Mouse (Mus musculus): ENCODE data around the gene Nr4a3.

Gene Nr4a3

GRCm38 (mm10) chr4:48044491-48045211 lies at the start of gene Nr4a3:
Nr4a3 (plus strand) TSS chr4:48045153.
- DNase-seq (ENCODE audit: low read depth, low spot score): peak; percentile 83

GRCm38 (mm10) chr4:48002969-48003368 lies 42.0 kb upstream of the Nr4a3 start:
- DNase-seq (ENCODE audit: low read depth, low spot score): no peak

- DNase-seq (ENCODE audit: low read depth, low spot score): no peak
These were observed 41.5 kb upstream of the Nr4a3 start for GRCm38 (mm10) chr4:48003456-48003855.

- no peak for DNase-seq (ENCODE audit: low read depth, low spot score)
These were observed 38.6 kb upstream of the Nr4a3 start for GRCm38 (mm10) chr4:48006355-48006754.

- no peak for DNase-seq (ENCODE audit: low read depth, low spot score)
These were observed 32.7 kb upstream of the Nr4a3 start for GRCm38 (mm10) chr4:48012209-48012608.

GRCm38 (mm10) chr4:48022966-48023365 lies 22.0 kb upstream of the Nr4a3 start:
- DNase-seq (ENCODE audit: low read depth, low spot score): no peak

- no peak for DNase-seq (ENCODE audit: low read depth, low spot score)
These were observed 15.3 kb upstream of the Nr4a3 start for GRCm38 (mm10) chr4:48029652-48030051.

- DNase-seq (ENCODE audit: low read depth, low spot score): no peak
These were observed 10.7 kb upstream of the Nr4a3 start for GRCm38 (mm10) chr4:48034287-48034686.

GRCm38 (mm10) chr4:48037646-48038045 lies 7.3 kb upstream of the Nr4a3 start:
- no peak for DNase-seq (ENCODE audit: low read depth, low spot score)

- no peak for DNase-seq (ENCODE audit: low read depth, low spot score)
These were observed 6.1 kb upstream of the Nr4a3 start for GRCm38 (mm10) chr4:48038847-48039246.

- DNase-seq (ENCODE audit: low read depth, low spot score): no peak
These were observed 5.2 kb upstream of the Nr4a3 start for GRCm38 (mm10) chr4:48039736-48040135.

- no peak for DNase-seq (ENCODE audit: low read depth, low spot score)
These were observed 2.5 kb upstream of the Nr4a3 start for GRCm38 (mm10) chr4:48042466-48042785.

- DNase-seq (ENCODE audit: low read depth, low spot score): peak; percentile 94
These were observed 1.9 kb upstream of the Nr4a3 start for GRCm38 (mm10) chr4:48042786-48043701.

GRCm38 (mm10) chr4:48044141-48044490 lies 837 bp upstream of the Nr4a3 start:
- DNase-seq (ENCODE audit: low read depth, low spot score): no peak

GRCm38 (mm10) chr4:48045281-48045720 lies 348 bp downstream of the Nr4a3 start:
- DNase-seq (ENCODE audit: low read depth, low spot score): no peak

- no peak for DNase-seq (ENCODE audit: low read depth, low spot score)
These were observed 938 bp downstream of the Nr4a3 start for GRCm38 (mm10) chr4:48045721-48046460.

GRCm38 (mm10) chr4:48046461-48046901 lies 1.5 kb downstream of the Nr4a3 start:
- DNase-seq (ENCODE audit: low read depth, low spot score): no peak

GRCm38 (mm10) chr4:48047136-48047765 lies 2.3 kb downstream of the Nr4a3 start:
- DNase-seq (ENCODE audit: low read depth, low spot score): no peak

GRCm38 (mm10) chr4:48047766-48048371 lies 2.9 kb downstream of the Nr4a3 start:
- no peak for DNase-seq (ENCODE audit: low read depth, low spot score)

- no peak for DNase-seq (ENCODE audit: low read depth, low spot score)
These were observed 3.7 kb downstream of the Nr4a3 start for GRCm38 (mm10) chr4:48048456-48049315.

Data from retina, postnatal 7 days (tissue).